Mouse (Mus musculus): ENCODE data around the gene Cer1.

Cer1 gene

DNA sequence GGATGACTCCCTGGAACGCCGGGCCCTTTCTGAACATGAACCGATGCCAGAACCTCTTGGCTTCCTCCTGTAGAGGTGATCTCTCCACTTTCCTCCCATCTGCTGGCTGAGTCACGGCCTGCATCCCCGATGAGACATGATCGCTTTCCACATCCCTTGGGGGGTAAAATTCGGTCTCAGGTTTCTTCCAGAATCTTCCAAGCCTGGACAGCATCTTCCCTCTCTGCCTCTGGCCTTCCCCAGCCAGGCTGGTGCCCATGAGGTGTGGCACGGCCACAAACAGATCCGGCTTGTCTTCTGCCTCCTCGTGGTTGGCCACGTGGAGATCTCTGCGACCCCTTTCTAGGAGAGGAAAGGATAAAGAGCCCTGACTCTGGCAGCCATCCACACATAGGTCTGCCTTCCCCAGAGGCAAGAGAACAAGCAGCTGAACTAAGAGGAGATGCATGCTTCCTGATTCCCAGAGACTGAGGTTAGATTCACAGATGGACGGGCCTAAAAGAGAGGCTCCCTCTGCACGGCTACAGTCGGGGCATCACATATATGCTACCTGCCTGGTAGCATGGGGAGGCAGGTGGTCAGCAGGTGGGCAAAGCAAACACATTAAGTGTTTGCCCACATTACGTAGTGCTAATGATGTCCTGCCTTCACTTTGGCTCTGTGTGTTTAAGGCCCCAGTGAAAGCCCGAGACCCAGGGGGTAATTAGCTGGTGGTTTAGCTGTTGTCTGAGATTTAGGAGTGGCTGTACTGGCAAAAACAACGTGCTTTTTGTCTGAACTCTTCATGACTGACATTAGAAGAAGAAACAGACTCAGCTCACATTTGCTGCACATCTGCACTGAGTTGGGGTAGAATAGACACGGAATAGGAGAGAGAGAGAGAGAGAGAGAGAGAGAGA lies at the start of gene Cer1:
TSS of gene Cer1 (minus strand) at position 513 of the 899 bp plus-strand sequence.
- no peak for DNase-seq (ENCODE audit: low spot score)

DNA sequence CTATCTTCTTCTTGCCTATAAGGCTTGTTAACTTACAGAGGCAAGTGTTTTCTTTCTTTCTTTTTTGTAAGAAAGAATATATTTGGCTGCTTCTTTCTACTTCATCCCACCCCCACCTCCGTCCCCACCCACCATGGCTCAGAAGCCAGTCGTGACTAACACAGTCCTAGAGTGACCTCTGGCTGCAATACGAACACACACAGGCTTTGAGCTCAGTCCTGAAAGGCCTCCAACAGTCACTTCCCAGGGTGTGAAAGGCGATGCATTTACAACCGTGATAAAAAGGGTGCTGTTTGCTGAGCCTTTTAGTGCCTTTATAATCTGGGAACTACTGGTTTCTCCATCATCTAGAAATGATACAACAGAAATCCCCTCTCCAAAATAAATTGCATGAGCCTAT lies 49.4 kb upstream of the Cer1 start:
- no peak for DNase-seq (ENCODE audit: low spot score)

DNA sequence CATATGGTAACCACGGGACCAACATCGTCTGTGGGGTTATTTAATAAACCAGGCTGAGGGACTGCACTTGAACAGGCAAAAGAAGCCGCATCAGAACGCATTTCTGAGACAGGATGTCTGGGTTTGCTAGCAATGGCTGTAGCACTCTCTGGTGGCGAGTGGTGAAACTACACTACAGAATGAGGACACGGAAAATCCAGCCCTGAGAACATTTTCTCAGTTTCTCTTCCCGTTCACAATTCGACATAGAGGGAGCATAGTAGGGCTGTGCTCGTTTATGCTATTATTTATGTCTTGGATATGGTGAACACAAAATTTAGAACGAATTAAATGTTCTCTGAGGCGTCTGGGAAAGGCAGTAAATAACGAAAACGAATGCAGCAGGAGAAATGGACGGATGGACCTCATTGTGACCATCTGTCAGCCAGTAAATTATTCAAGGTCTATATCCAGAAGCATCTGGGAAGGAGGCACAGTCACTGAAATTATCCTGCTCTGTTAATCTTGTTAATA lies 48.8 kb upstream of the Cer1 start:
- peak; percentile 76 for DNase-seq (ENCODE audit: low spot score)

DNA sequence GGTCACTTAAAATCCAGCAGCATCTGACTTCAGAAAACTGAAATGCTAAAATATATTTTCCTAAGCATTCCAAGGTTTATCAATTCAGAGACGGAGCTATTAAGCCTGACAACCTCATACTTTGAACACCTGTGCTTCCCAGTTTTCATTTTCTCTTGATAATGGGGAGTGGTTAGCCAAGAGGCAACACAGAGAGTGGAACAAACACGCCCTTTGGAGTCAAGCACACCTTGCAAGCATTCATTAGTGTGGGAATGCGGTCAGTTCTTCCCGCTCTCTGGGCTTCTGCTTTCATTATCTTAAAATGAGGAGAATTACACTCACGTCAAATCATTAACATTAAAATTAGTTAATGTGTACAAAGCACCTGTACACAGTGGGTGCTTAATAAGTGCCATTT lies 45.1 kb upstream of the Cer1 start:
- no peak for DNase-seq (ENCODE audit: low spot score)

DNA sequence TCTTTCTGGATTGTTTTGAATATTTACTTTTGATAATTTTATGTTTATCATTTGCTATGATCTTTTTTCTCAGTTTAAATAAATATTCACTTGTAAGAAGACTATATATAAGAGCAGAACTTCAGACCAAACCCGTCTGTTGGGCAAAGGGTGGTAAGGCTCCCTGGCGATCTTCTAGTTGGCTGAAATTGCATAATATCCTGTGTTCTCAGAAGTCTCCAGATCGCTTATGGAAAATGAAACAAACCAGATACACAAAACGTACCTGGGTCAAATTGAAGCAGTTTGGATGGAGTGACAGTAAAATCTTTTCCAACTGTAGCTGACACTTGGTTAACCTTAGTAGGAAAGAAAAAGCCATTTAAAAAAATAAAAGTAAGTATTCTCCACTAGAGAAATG lies 37.0 kb upstream of the Cer1 start:
- DNase-seq (ENCODE audit: low spot score) = no peak

DNA sequence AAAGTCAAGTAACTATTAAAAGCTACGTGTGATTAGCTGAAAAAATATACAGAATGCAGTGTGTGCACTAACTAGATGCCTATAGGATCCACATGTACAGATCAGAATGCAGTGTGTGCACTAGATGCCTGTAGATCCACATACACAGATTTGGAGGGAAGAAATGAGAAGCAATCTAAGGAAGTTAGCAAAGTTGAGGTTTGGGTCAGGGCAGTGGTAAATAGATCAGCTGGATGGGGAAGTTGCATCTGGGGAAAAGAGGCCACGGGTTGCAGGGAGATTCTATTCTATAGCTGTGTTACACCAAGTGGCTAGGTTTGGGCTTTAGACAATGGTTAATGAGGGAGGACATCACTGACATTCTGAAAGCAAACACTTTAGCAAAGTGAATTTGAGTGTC lies 33.7 kb upstream of the Cer1 start:
- no peak for DNase-seq (ENCODE audit: low spot score)

DNA sequence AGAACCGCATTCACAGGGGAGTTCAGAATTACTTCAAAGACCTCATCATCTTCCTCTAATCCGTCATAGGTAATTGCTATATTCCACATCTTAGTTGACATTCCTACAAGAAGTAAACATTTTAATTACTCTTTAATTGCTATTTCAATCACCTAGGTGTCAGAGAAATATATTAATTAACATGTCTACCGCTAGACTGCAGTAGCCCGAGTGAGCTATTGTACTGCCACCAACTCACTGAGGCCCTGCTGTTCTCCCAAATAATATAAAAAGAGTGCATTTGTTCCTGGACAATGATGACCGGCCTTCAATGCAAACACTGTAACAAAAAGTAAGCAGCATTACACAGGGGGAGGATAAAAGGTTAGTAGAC lies 31.7 kb upstream of the Cer1 start:
- no peak for DNase-seq (ENCODE audit: low spot score)

DNA sequence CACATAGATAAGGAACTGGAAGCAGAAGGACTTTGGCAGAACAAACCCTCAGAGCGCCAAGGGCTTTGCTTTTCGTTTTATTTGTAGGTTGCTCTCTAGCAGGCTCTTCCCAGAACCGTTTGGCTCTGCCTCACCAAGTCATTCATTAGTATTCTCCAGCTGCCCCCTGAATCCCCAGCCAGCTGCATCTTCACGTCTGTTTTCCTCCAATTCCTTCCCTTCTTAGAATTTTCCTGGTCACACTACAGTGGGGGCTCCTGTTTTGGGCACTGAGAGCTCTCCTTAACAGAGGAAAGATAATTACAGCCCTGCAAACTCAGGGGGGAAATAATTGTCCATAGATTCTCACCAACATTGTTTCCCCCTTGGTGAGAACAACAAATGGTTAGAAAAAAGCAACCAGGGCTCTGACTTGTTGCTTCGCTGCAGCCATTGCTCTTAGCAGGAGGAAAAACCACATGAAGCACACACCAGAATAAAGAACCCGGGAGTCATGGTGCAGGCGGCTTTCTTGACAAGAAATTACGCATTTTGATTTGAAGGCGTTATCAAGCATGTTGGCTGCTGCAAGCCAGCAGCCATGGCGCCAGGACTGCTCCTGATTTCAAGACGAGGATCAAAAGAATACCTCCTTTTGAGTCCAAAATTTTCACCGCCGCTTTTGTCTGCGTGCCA lies 31.2 kb upstream of the Cer1 start:
- no peak for DNase-seq (ENCODE audit: low spot score)

DNA sequence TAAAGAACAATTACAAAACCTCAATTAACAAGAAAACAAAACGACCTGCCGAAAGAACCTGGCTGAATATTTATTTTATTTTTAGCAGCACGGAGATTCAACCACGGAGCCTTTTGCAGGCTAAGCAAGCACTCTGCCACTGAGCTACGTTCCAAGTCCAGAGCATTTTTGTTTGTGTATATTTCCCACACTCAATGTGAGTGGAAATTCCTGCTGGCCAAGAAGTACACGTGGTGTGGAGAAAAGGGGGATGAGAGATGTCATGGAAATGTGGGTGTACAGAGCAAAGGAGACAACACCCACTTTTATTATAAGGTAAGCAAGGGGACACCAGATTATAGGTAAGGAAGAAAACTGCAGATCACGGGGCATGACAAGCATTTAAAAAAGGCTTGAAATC lies 30.6 kb upstream of the Cer1 start:
- DNase-seq (ENCODE audit: low spot score) = no peak

DNA sequence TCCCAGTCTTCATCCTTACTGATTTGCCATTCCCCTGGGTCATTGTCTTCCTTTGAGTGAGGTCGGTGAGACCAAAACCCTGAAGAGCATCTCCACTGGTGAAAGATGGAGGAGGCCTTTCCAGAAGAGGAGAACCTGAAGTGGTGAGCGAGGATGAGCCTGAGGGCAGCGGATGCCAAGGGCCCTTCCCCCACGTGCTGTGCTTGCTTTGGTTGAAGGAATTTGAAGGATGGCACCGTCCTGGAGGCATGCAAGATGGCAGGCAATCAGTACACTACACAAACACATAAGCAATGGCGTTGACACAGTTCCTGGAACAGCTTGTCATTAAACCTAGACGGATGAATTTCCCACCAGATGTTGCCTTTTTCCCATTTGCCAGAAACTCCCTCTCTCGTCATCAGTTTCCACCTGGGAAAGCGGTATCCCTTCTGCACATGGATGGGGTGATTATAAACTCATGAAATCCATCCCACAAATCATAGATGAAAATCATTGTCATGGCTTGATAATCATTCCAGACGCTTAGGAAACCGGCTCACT lies 29.7 kb upstream of the Cer1 start:
- DNase-seq (ENCODE audit: low spot score) = no peak

DNA sequence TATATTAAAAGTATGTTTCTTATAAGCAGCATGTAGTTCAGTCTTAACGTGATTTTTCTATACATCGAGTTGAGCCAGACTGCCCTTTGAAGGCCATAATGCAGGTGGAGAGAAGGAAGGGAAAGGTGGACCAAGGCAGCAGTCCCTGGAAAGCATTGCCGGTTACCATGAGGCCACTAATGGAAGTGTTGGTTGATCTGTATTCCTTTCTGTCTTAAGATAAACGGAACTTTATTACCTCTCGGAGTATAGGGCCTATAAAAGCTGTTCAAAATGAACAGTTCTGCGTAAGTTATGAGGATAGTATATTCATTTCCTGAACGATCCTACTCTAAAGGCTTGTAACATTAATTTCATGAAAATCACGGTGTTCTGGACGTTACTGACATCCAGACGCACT lies 10.3 kb upstream of the Cer1 start:
- DNase-seq (ENCODE audit: low spot score) = no peak

DNA sequence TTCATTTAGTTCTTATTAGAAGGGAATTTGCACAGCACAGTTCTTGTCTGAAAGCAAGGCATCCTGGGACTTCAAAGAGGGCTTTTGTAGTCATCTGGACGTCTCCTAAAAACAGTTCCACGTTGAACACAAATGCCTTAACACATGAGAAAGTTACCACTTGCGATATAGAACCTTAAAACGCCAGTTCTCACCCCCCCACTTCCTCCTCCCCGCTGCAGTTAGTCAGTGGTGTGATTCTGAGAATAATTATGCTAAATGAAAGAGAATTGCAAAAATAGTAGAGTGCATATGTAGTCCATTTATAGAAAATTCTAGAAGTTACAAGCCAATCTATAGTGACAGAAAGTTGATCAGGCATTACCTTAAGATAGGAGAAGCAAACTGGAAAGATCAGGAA lies 7.3 kb upstream of the Cer1 start:
- no peak for DNase-seq (ENCODE audit: low spot score)

DNA sequence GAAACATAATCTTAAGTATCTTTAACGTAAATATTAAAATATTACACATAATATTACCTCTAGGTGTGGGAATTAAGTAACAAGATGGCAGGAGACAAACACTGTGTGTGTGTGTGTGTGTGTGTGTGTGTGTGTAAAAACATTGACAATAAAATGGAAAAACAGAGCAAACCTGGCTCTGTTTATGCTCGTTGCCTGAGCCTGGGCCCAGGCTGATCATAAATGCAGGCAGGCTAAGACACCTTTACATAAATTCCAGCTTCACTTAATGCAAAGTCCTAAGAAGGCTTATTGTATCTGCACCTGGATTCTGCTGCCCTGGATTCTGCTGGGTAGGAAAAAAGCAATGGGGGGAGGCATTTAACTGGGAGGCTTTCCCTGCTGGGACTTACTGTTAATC lies 6.6 kb upstream of the Cer1 start:
- DNase-seq (ENCODE audit: low spot score) = no peak

DNA sequence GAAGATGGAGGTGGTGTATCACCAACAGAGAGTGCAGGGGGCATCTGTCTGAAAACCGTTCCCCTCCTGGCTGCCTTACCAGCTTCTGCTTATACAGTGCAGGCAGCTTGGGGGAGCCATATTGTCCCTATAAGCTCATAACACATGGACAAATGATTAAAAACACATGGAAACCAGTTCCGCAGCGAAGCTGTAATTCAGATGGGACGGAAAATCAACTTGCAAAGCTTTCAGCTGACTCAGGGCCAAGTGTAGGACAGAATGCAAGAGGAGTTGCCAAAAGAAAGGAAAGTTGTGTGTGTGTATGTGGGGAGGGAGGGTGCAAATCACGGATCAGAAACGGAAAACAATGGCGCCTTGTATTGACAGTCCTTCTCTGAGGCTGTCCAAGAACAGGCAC lies 6.1 kb upstream of the Cer1 start:
- DNase-seq (ENCODE audit: low spot score) = peak; percentile 3

DNA sequence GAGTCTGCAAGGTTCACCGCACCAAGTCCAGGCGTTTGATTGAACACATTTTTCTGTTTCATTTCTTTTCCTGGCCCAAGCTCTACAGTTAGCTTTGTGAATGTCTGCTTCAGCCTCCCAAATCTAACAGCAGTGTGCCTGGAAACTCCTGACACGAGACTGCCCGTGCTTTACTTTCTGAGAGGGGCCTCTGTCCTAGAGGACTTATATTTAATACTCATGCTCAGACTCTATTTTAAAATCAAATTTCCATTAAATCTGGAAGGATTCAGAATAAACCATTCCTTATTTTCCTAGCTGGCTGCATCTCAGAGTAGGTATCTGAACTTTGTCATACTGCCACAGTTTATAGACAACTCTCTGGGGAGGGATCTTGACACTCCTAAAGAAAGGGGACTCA lies 5.6 kb upstream of the Cer1 start:
- DNase-seq (ENCODE audit: low spot score) = no peak

DNA sequence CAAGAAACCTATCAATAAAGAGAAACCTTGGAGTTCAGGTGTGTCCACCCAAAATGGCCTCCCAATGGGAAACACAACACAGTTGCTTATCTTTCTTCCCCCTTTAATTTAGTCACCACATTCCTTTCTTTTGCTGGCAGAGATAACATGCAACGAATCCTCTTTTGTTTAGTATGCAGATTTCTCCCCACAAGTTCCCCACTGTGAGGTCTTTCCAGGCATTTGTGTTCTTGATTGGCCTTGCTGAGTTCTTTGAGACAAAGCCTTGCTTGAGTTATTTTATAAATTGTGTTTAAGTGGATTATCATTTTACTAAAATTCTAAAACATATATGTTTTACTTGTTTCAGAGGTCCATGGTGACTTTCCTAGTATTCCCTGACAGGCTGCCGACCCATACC lies 1.2 kb upstream of the Cer1 start:
- DNase-seq (ENCODE audit: low spot score) = no peak

DNA sequence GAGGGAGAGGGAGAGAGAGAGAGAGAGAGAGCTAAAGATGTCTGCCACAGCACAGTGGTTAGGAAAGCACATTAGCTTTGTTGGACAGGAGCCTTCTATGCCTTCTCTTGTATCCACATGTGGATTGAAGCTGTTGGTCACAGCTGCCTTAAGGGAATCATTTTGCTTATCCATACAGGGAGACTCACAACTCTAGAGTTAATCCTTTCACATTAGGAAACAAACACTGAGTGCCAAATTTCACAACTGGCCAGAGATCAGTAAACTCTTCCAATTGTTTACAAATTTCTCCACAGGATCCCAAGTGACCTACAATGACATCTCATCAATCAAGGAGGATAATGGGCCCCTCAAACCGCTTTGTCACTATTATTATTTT lies 576 bp upstream of the Cer1 start:
- DNase-seq (ENCODE audit: low spot score) = no peak

DNA sequence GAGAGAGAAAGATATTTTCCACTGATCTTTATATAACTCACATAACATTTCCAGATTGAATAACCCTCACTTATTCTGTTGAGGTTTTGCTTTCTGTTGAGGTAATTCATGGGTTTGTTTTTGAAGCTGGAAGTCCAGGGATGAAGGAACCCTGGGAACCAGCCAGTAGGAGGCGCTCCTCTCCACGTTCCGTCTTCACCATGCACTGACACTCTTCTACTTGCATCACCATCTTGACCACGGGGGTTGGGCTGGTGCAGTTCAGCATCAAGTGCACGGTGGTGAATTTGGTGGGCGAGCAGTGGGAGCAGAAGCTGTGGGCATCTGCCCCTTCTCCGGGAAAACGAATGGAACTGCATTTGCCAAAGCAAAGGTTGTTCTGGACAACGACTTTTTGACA lies 2.4 kb downstream of the Cer1 start:
- no peak for DNase-seq (ENCODE audit: low spot score)

DNA sequence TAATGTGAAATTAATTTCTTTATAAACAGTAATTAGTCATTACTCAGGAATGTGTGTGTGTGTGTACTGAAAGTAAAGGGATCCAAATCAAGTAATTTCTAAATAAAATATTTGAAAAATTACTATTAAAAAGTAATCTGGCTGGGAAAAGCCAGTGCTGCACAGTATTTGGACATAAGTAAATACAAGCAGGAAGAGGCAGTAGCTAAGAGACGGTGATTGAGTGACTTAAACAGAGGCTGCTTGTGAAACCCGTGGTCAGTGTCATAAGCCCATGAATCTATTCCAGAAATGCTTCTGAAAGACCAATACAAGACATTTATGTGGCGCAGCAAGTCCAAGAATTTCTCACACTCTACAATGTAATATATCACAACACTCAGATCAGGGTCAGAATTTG lies 3.6 kb downstream of the Cer1 start:
- no peak for DNase-seq (ENCODE audit: low spot score)

DNA sequence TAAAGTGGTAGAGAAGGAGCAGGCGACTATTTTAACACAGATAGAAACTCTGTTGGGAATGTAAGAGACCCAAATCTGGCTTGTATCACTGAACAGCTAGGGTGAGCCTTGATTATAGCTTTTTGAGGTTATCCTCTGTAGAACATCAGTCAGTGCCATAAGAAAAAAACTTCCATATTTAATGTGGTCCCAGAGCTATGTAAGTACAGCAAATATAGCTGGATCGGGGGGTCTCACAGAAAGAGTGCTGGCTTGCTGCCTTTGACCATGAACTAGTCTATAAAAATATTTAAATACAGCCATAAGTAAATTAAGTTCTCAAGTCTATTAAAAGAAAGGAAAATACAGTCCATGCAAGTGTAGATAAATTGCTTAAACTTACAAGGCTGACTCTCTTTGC lies 4.7 kb downstream of the Cer1 start:
- no peak for DNase-seq (ENCODE audit: low spot score)

DNA sequence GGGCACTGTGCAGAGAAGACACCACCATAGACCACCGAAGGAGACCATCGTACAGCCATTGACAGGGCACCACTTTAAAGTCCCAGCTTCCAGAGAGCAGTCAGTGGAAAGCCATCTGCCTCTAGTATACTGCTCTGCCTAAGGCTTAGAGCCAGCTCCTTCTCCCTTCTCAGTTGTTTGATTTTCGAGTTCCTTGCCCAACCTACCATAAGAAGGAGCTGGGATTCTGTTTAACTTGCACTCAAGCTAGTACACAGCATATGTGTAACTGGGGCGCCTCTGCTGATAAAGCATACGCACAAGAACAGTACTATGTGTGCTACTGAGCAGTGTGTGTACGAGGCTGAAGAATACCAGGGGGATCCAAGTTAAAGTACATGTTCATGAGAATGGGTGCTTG lies 5.8 kb downstream of the Cer1 start:
- DNase-seq (ENCODE audit: low spot score) = no peak

DNA sequence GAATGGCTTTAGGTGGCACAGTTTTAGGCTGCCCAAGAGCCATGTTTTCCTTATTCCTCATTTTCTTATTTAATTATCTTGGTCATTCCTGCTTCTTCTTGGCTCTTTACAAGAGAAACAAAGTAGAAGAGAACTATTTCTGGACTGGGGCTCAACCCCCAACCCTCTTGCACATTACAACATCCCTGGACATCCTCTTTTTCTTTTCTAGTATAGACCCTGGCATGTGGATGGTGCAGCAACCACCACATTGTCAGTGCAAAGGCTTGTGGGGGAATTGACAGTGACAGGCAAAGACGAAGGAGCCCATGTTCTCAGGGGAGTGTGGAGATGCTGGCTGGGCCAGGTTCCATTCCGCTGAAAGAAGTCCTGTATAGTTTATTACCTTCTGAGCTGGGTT lies 8.3 kb downstream of the Cer1 start:
- DNase-seq (ENCODE audit: low spot score) = no peak

DNA sequence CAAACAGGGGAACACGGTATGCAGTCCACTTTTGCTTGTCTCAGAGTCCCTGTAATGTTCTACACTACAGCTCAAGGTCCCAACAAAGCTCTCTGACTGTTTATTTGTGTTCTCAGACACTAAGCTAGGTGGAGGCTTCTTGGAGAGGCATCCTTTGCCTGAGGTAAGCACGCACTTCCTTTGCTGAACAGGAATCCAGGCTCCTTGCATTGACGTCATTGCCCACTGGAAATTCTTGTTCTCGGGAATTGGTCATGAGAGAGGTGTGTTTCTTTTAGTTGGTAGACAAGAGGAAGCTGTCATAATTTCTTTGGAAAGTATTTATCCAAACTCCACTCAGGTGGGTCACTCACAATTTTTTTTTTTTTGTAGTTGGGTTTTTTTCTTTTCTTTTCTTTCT lies 9.4 kb downstream of the Cer1 start:
- DNase-seq (ENCODE audit: low spot score) = no peak

Measured in layer of hippocampus, adult 9-10 months (tissue).